Mouse (Mus musculus) liver, embryonic 16.5 days (tissue): ENCODE measurements around the gene Elof1. TPM values are rescaled to one million over a fixed set of nuclear protein-coding genes. Genes with fewer than 3 reads are reported as not detected.
A peak's percentile ranks its signal among the peaks of the same experiment; 100 is the strongest.

Experiments used
- ATAC-seq: fragments of 200-750 bp; cut with Nextera tagmentation; 2 replicates; pipeline ENCODE4 v1.8.0; 2017; ENCODE audit warnings: low read depth, mild to moderate bottlenecking, moderate number of reproducible peaks, moderate library complexity
- H3K27ac ChIP-seq: fragments of 300-500 bp; sonication (generic); 2 replicates; pipeline ENCODE4 v1.5.1; 2014; ENCODE audit warnings: mild to moderate bottlenecking, low read length
- H3K27me3 ChIP-seq: fragments of 300-500 bp; sonication (generic); 2 replicates; pipeline ENCODE4 v1.6.1; 2014; ENCODE audit warnings: low read depth, low read length, mixed read lengths; ENCODE audit not compliant: control insufficient read depth, insufficient read depth
- H3K36me3 ChIP-seq: fragments of 300-500 bp; sonication (generic); 2 replicates; pipeline ENCODE4 v1.6.1; 2014; ENCODE audit warnings: mild to moderate bottlenecking; ENCODE audit not compliant: control insufficient read depth, insufficient read depth
- H3K4me1 ChIP-seq: fragments of 300-500 bp; sonication (generic); 2 replicates; pipeline ENCODE4 v1.6.1; 2014; ENCODE audit warnings: low read depth, low read length, mixed read lengths; ENCODE audit not compliant: control insufficient read depth
- H3K4me2 ChIP-seq: fragments of 300-500 bp; sonication (generic); 2 replicates; pipeline ENCODE4 v1.6.1; 2014; ENCODE audit warnings: low read depth, low read length, mixed read lengths
- H3K4me3 ChIP-seq: fragments of 300-500 bp; sonication (generic); 2 replicates; pipeline ENCODE4 v1.5.1; 2014; ENCODE audit warnings: low read depth, mild to moderate bottlenecking, low read length
- H3K9ac ChIP-seq: fragments of 300-500 bp; sonication (generic); 2 replicates; pipeline ENCODE4 v1.6.1; 2014; ENCODE audit warnings: low read depth, low read length
- H3K9me3 ChIP-seq: fragments of 300-500 bp; sonication (generic); replicated peaks from 2 replicates; pipeline ENCODE4 v1.6.1; 2016; ENCODE audit warnings: low read length; ENCODE audit not compliant: control insufficient read depth
- WGBS: fragments of 180-500 bp; shearing (Covaris S2); extraction: QIAGEN DNeasy Blood & Tissue Kit; methylation state at CpG from one replicate; pipeline ENCODE4 v1.1.7; 2014; ENCODE audit not compliant: insufficient replicate concordance; 5-methylcytosine and 5-hydroxymethylcytosine counted together
- polyA plus RNA-seq: library from polyadenylated mRNA; unstranded; fragments of >200 nt; fragmentation: Nextera tagmentation; extraction: Ambion mirVana; gene quantifications from 2 replicates; pipeline ENCODE4 v1.2.1, GENCODE M21; 2015

Gene Elof1
- 77.8 and 78.7 TPM in 2 replicates for polyA plus RNA-seq

GRCm38 (mm10) chr9:22116740-22117426 is at the start of gene Elof1:
Gene Elof1, minus strand, starts transcription at chr9:22117172.
- peak within 1 kb of the TSS; percentile 91 for H3K4me2 ChIP-seq
- under 1% methylated on average over 48 of the region's 52 CpGs for WGBS
- H3K9me3 ChIP-seq, result no peaks in the 10 kb centered on the region
- peak within 1 kb of the TSS; percentile 90 for H3K9ac ChIP-seq
- no peaks in the 10 kb centered on the region for H3K27me3 ChIP-seq
- H3K27ac ChIP-seq, result peak within 1 kb of the TSS; percentile 80
- H3K36me3 ChIP-seq, result peaks cover 16% of the 10 kb centered on the region
- ATAC-seq, result peak; percentile 91
- peak within 1 kb of the TSS; percentile 92 for H3K4me3 ChIP-seq
- H3K4me1 ChIP-seq, result peaks cover 41% of the 10 kb centered on the region

GRCm38 (mm10) chr9:22166686-22167085 is 49.7 kb upstream of the Elof1 start:
- H3K36me3 ChIP-seq, result no peaks in the 10 kb centered on the region
- WGBS, result 80% methylated on average over 10 of the region's 10 CpGs

GRCm38 (mm10) chr9:22165964-22166363 is 49.0 kb upstream of the Elof1 start:
- H3K27me3 ChIP-seq, result peaks cover 20% of the 10 kb centered on the region
- peaks cover 4% of the 10 kb centered on the region for H3K9me3 ChIP-seq
- ATAC-seq, result no peak
- no peak overlapping the region for H3K27ac ChIP-seq
- no peak overlapping the region for H3K4me3 ChIP-seq
- peaks cover 3% of the 10 kb centered on the region; the same call in 1 of the 2 replicates for H3K4me1 ChIP-seq
- no peaks in the 10 kb centered on the region for H3K36me3 ChIP-seq
- 41% methylated on average over 6 of the region's 6 CpGs for WGBS
- no peak overlapping the region for H3K4me2 ChIP-seq
- no peak overlapping the region for H3K9ac ChIP-seq

More at GRCm38 (mm10) chr9:22166686-22167085, 49.7 kb upstream of the Elof1 start:
- no peak overlapping the region for H3K4me2 ChIP-seq
- peaks cover 20% of the 10 kb centered on the region for H3K27me3 ChIP-seq
- no peak overlapping the region for H3K9ac ChIP-seq
- H3K27ac ChIP-seq, result no peak overlapping the region
- no peak overlapping the region for H3K4me3 ChIP-seq
- peaks cover 4% of the 10 kb centered on the region for H3K9me3 ChIP-seq
- ATAC-seq, result no peak
- H3K4me1 ChIP-seq, result peaks cover 3% of the 10 kb centered on the region; the same call in 1 of the 2 replicates

- Histone ChIP-seq H3K4me2 (peak overlapping the region; percentile 86), H3K4me1 (peaks cover 3% of the 10 kb centered on the region; the same call in 1 of the 2 replicates), H3K36me3 (no peaks in the 10 kb centered on the region), H3K9me3 (peaks cover 4% of the 10 kb centered on the region), H3K4me3 (peak overlapping the region; percentile 60), H3K27me3 (peaks cover 20% of the 10 kb centered on the region), H3K27ac (no peak overlapping the region), H3K9ac (peak overlapping the region; percentile 49)
- ATAC-seq, result 0 out of 2 replicates have a peak, but pooled peaks have one; percentile 43
- WGBS, result 3% methylated on average over 54 of the region's 54 CpGs
Measured at GRCm38 (mm10) chr9:22164711-22165668, 48.0 kb upstream of the Elof1 start.

- H3K27ac ChIP-seq, result no peak overlapping the region
- peaks cover 3% of the 10 kb centered on the region; the same call in 1 of the 2 replicates for H3K4me1 ChIP-seq
- H3K9me3 ChIP-seq, result peaks cover 4% of the 10 kb centered on the region
- H3K36me3 ChIP-seq, result no peaks in the 10 kb centered on the region
- no peak overlapping the region for H3K9ac ChIP-seq
- ATAC-seq, result no peak
- H3K4me3 ChIP-seq, result no peak overlapping the region
- no peak overlapping the region for H3K4me2 ChIP-seq
- WGBS, result 68% methylated on average over 7 of the region's 7 CpGs
- peaks cover 20% of the 10 kb centered on the region for H3K27me3 ChIP-seq
Measured at GRCm38 (mm10) chr9:22162912-22163311, 45.9 kb upstream of the Elof1 start.

GRCm38 (mm10) chr9:22162305-22162704 is 45.3 kb upstream of the Elof1 start:
- H3K9ac ChIP-seq, result no peak overlapping the region

GRCm38 (mm10) chr9:22161299-22161698 is 44.3 kb upstream of the Elof1 start:
- Histone ChIP-seq H3K9ac (no peak overlapping the region), H3K36me3 (no peaks in the 10 kb centered on the region), H3K27me3 (peaks cover 20% of the 10 kb centered on the region), H3K4me1 (peaks cover 11% of the 10 kb centered on the region), H3K4me3 (no peak overlapping the region), H3K9me3 (no peaks in the 10 kb centered on the region), H3K4me2 (no peak overlapping the region), H3K27ac (no peak overlapping the region)
- ATAC-seq, result no peak
- 54% methylated on average over 6 of the region's 6 CpGs for WGBS

More at GRCm38 (mm10) chr9:22162305-22162704, 45.3 kb upstream of the Elof1 start:
- no peaks in the 10 kb centered on the region for H3K36me3 ChIP-seq
- no peak overlapping the region for H3K4me3 ChIP-seq
- ATAC-seq, result no peak
- WGBS, result 58% methylated on average over 9 of the region's 9 CpGs
- H3K27me3 ChIP-seq, result peaks cover 20% of the 10 kb centered on the region
- H3K27ac ChIP-seq, result no peak overlapping the region
- H3K4me1 ChIP-seq, result peaks cover 9% of the 10 kb centered on the region
- H3K4me2 ChIP-seq, result no peak overlapping the region
- H3K9me3 ChIP-seq, result peaks cover 4% of the 10 kb centered on the region

GRCm38 (mm10) chr9:22157516-22158265 is 40.7 kb upstream of the Elof1 start:
- no peak for ATAC-seq
- Histone ChIP-seq H3K9ac (peak overlapping the region; percentile 91), H3K36me3 (no peaks in the 10 kb centered on the region), H3K4me1 (peaks cover 19% of the 10 kb centered on the region), H3K27ac (no peak overlapping the region), H3K27me3 (no peaks in the 10 kb centered on the region), H3K4me3 (peak overlapping the region; percentile 84), H3K4me2 (peak overlapping the region; percentile 97), H3K9me3 (no peaks in the 10 kb centered on the region)
- 64% methylated on average over 34 of the region's 34 CpGs for WGBS
